Comparison of ENCODE assay signal across 28 mouse cellular contexts in the genomic region with DNA sequence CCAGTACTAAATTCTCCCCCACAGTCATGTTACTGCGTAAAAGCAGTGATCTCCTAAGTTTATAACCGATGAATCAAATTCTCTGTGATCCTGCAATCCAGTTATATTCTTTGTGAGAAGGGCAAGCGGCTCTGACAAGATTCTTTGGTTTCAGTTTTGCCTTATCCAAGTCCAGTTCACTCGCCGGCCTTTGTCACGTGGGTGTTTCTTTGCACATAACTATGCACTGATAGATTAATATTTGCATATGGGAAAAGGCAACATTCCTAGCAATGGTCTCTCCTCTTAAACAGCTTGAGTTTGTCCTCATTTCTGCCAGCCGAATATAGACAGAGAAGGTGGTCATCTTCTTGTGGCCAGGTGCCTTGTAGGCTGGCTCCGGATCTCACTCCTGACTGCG. TPM values are rescaled to one million over a fixed set of nuclear protein-coding genes. Genes with fewer than 3 reads are reported as not detected.
A peak's percentile ranks its signal among the peaks of the same experiment; 100 is the strongest.
DNase-seq lines count a peak whose midpoint lies in the region; ATAC-seq and TF ChIP-seq lines count a peak whose summit lies in the region.
"Had no signal": no experiment of that assay in that cellular context is flagged by ENCODE, and none has a peak within 500 bp of the region (broad histone marks: within the 10 kb centered on the region; RNA-seq: fewer than 3 reads in every experiment).

No protein-coding gene starts in this region.

- no peaks in the 10 kb centered on the region for H3K9me3 ChIP-seq in lung, postnatal 0 days (ENCODE audit: low read length)
- H3K9me3 ChIP-seq in limb, embryonic 13.5 days, result no peaks in the 10 kb centered on the region; the same call in 1 of the 2 replicates
- H3K9me3 ChIP-seq in hindbrain, embryonic 11.5 days (ENCODE audit: control insufficient read depth, low read length), result no peaks in the 10 kb centered on the region
- H3K9me3 ChIP-seq: embryonic facial prominence, embryonic 12.5 days; forebrain, embryonic 15.5 days; hindbrain, embryonic 12.5 days had no signal

- TF ChIP-seq CTCF in gastrocnemius, adult 2 months (IDR thresholded peaks at IDR 0.05), result no peak
- no peak for TF ChIP-seq CTCF in lung, postnatal 0 days (IDR thresholded peaks at IDR 0.05)
- TF ChIP-seq CTCF in cerebellum, adult 2 months (IDR thresholded peaks at IDR 0.05; ENCODE audit: borderline replicate concordance, insufficient read depth, low read depth, low read length), result no peak

- no peaks in the 10 kb centered on the region for H3K27me3 ChIP-seq in lung, postnatal 0 days (replicated peaks; ENCODE audit: insufficient read depth, low read length)
- no peaks in the 10 kb centered on the region for H3K27me3 ChIP-seq in limb, embryonic 13.5 days
- no peaks in the 10 kb centered on the region for H3K27me3 ChIP-seq in hindbrain, embryonic 11.5 days (ENCODE audit: control insufficient read depth, insufficient read depth, low read length)
- H3K27me3 ChIP-seq in cerebellum, adult 2 months (ENCODE audit: control insufficient read depth, insufficient read depth, low read length), result no peaks in the 10 kb centered on the region
- H3K27me3 ChIP-seq: embryonic facial prominence, embryonic 12.5 days; forebrain, embryonic 15.5 days; heart, embryonic 12.5 days; hindbrain, embryonic 12.5 days had no signal

- H3K4me1 ChIP-seq in lung, postnatal 0 days (ENCODE audit: insufficient read depth, low read depth, low read length), result no peaks in the 10 kb centered on the region; the same call in 1 of the 2 replicates
- peaks cover 17% of the 10 kb centered on the region for H3K4me1 ChIP-seq in limb, embryonic 13.5 days
- H3K4me1 ChIP-seq in hindbrain, embryonic 11.5 days (replicated peaks; ENCODE audit: control insufficient read depth, insufficient read depth, low read length), result no peaks in the 10 kb centered on the region
- H3K4me1 ChIP-seq in cerebellum, adult 2 months (ENCODE audit: control insufficient read depth, insufficient read depth, low read length), result no peaks in the 10 kb centered on the region
- H3K4me1 ChIP-seq: forebrain, embryonic 15.5 days; hindbrain, embryonic 12.5 days had no signal

- DNase-seq in gastrocnemius, adult 2 months, result no peak
- DNase-seq in gastrocnemius, postnatal 36 days, result no peak
- no peak for DNase-seq in lung, postnatal 0 days (ENCODE audit: low spot score)
- DNase-seq in lung, postnatal 10 days, result no peak
- DNase-seq in hindbrain, embryonic 11.5 days (ENCODE audit: low spot score), result no peak
- DNase-seq in cerebellum, adult 2 months, result no peak
- DNase-seq: adrenal gland, postnatal 14 days; B cell, adult 2 months; cerebellum, adult 11-12 months; cerebellum, postnatal 10 days; gastrocnemius, postnatal 14 days; heart, postnatal 36 days had no signal

- no peak for TF ChIP-seq POLR2A in cerebellum, adult 2 months (IDR thresholded peaks at IDR 0.05; ENCODE audit: borderline replicate concordance, insufficient read depth, low read length)

- intact Hi-C loops in gastrocnemius, adult 2 months (cut with DNase I), result no loop called here
- intact Hi-C loops in gastrocnemius, postnatal 36 days (cut with DNase I), result no loop called here

- WGBS in lung, postnatal 0 days, result 68% methylated on average over 9 of the region's 9 CpGs
- 83% methylated on average over 9 of the region's 9 CpGs for WGBS in limb, embryonic 13.5 days
- WGBS in hindbrain, embryonic 11.5 days, result 96% methylated on average over 9 of the region's 9 CpGs
- 95% methylated on average over 9 of the region's 9 CpGs for WGBS in cerebellum, adult 2 months

- no peak for TF ChIP-seq EP300 in lung, postnatal 0 days (IDR thresholded peaks at IDR 0.05)

- peak overlapping the region; percentile 39 for H3K4me3 ChIP-seq in gastrocnemius, adult 2 months
- no peak overlapping the region for H3K4me3 ChIP-seq in lung, postnatal 0 days (ENCODE audit: low read depth, low read length)
- H3K4me3 ChIP-seq in limb, embryonic 13.5 days, result no peak overlapping the region
- no peak overlapping the region for H3K4me3 ChIP-seq in hindbrain, embryonic 11.5 days (ENCODE audit: low read depth, low read length)
- no peak overlapping the region for H3K4me3 ChIP-seq in cerebellum, adult 2 months (replicated peaks; ENCODE audit: insufficient read depth, low read depth, low read length)
- H3K4me3 ChIP-seq: embryonic facial prominence, embryonic 12.5 days; forebrain, embryonic 15.5 days; heart, embryonic 12.5 days; hindbrain, embryonic 12.5 days had no signal

- H3K36me3 ChIP-seq in lung, postnatal 0 days (ENCODE audit: insufficient read depth, low read length), result no peaks in the 10 kb centered on the region
- H3K36me3 ChIP-seq in limb, embryonic 13.5 days, result no peaks in the 10 kb centered on the region
- no peaks in the 10 kb centered on the region for H3K36me3 ChIP-seq in hindbrain, embryonic 11.5 days (ENCODE audit: control insufficient read depth, insufficient read depth, low read length)
- H3K36me3 ChIP-seq: embryonic facial prominence, embryonic 12.5 days; forebrain, embryonic 15.5 days; heart, embryonic 12.5 days; hindbrain, embryonic 12.5 days had no signal

- H3K9ac ChIP-seq in lung, postnatal 0 days (replicated peaks; ENCODE audit: low read depth), result no peak overlapping the region
- no peak overlapping the region for H3K9ac ChIP-seq in limb, embryonic 13.5 days
- no peak overlapping the region for H3K9ac ChIP-seq in hindbrain, embryonic 11.5 days (ENCODE audit: low read depth, low read length)
- H3K9ac ChIP-seq: embryonic facial prominence, embryonic 12.5 days; forebrain, embryonic 15.5 days; heart, embryonic 12.5 days; hindbrain, embryonic 12.5 days had no signal

- peak overlapping the region; percentile 19; the same call in 1 of the 2 replicates for H3K4me2 ChIP-seq in lung, postnatal 0 days (replicated peaks; ENCODE audit: low read depth, low read length)
- H3K4me2 ChIP-seq in limb, embryonic 13.5 days (replicated peaks), result peak overlapping the region; percentile 20
- H3K4me2 ChIP-seq in hindbrain, embryonic 11.5 days (replicated peaks; ENCODE audit: low read depth, low read length), result no peak overlapping the region
- H3K4me2 ChIP-seq: embryonic facial prominence, embryonic 12.5 days; forebrain, embryonic 15.5 days; heart, embryonic 12.5 days; hindbrain, embryonic 12.5 days had no signal

- ATAC-seq in lung, postnatal 0 days, result no peak
- ATAC-seq in limb, embryonic 13.5 days (ENCODE audit: low FRiP score, low read depth), result no peak
- ATAC-seq in hindbrain, embryonic 11.5 days (ENCODE audit: low FRiP score), result no peak
- ATAC-seq: activated CD4-positive, CD25-positive, alpha-beta regulatory T cell, adult 4 months; CD4-positive, CD25-positive, alpha-beta regulatory T cell, adult 4 months; forebrain, embryonic 15.5 days; hindbrain, embryonic 16.5 days; Patski had no signal

- H3K27ac ChIP-seq in gastrocnemius, adult 2 months, result no peak overlapping the region
- H3K27ac ChIP-seq in lung, postnatal 0 days (ENCODE audit: low read length), result no peak overlapping the region
- peak overlapping the region; percentile 48; the same call in 1 of the 2 replicates for H3K27ac ChIP-seq in limb, embryonic 13.5 days
- H3K27ac ChIP-seq in hindbrain, embryonic 11.5 days (ENCODE audit: low read depth, low read length), result no peak overlapping the region
- no peak overlapping the region for H3K27ac ChIP-seq in cerebellum, adult 2 months (ENCODE audit: insufficient read depth, low read length)
- H3K27ac ChIP-seq: embryonic facial prominence, embryonic 12.5 days; forebrain, embryonic 15.5 days; hindbrain, embryonic 12.5 days had no signal

RNA-seq across cellular contexts. Expression of gene Hist1h2ba, which starts 3.5 kb away (rescaled TPM):
- not detected for total RNA-seq in gastrocnemius, adult 2 months (2021)
- total RNA-seq in gastrocnemius, postnatal 36 days (2021), result not detected
- polyA plus RNA-seq in lung, postnatal 0 days (2015; fragmentation: Nextera tagmentation; extraction: Ambion mirVana), result not detected in 2 replicates
- not detected in 2 replicates for polyA plus RNA-seq in limb, embryonic 13.5 days (2015; fragmentation: Nextera tagmentation; extraction: Ambion mirVana)
- polyA plus RNA-seq in hindbrain, embryonic 11.5 days (2014; fragmentation: Nextera tagmentation; extraction: Ambion mirVana), result not detected in 2 replicates
- polyA plus RNA-seq in cerebellum, adult 2 months (2012; rRNA removed), result not detected in 2 replicates
- total RNA-seq: adrenal gland, adult 18-20 months; adrenal gland, postnatal 14 days; common myeloid progenitor, adult 5-6 weeks; gastrocnemius, postnatal 14 days; granulocyte monocyte progenitor cell, adult 5-6 weeks; heart, adult 8-10 months; heart, postnatal 36 days; MEL had no signal
- polyA plus RNA-seq: activated CD4-positive, CD25-positive, alpha-beta regulatory T cell, adult 4 months; CD4-positive, CD25-positive, alpha-beta regulatory T cell, adult 4 months; embryonic facial prominence, embryonic 12.5 days; forebrain, embryonic 11.5 days; forebrain, embryonic 15.5 days; heart, embryonic 12.5 days; heart, embryonic 16.5 days; hindbrain, embryonic 12.5 days; hindbrain, embryonic 16.5 days; Patski had no signal

RNA-seq across cellular contexts. Expression of gene Hist1h2aa, which starts 3.8 kb away (rescaled TPM):
- total RNA-seq in gastrocnemius, adult 2 months (2021), result not detected
- not detected for total RNA-seq in gastrocnemius, postnatal 36 days (2021)
- not detected in 2 replicates for polyA plus RNA-seq in lung, postnatal 0 days (2015; fragmentation: Nextera tagmentation; extraction: Ambion mirVana)
- polyA plus RNA-seq in limb, embryonic 13.5 days (2015; fragmentation: Nextera tagmentation; extraction: Ambion mirVana), result not detected in 2 replicates
- not detected in 2 replicates for polyA plus RNA-seq in hindbrain, embryonic 11.5 days (2014; fragmentation: Nextera tagmentation; extraction: Ambion mirVana)
- not detected in 2 replicates for polyA plus RNA-seq in cerebellum, adult 2 months (2012; rRNA removed)
- total RNA-seq: adrenal gland, adult 18-20 months; adrenal gland, postnatal 14 days; common myeloid progenitor, adult 5-6 weeks; gastrocnemius, postnatal 14 days; granulocyte monocyte progenitor cell, adult 5-6 weeks; heart, adult 8-10 months; heart, postnatal 36 days; MEL had no signal
- polyA plus RNA-seq: activated CD4-positive, CD25-positive, alpha-beta regulatory T cell, adult 4 months; CD4-positive, CD25-positive, alpha-beta regulatory T cell, adult 4 months; embryonic facial prominence, embryonic 12.5 days; forebrain, embryonic 11.5 days; forebrain, embryonic 15.5 days; heart, embryonic 12.5 days; heart, embryonic 16.5 days; hindbrain, embryonic 12.5 days; hindbrain, embryonic 16.5 days; Patski had no signal

RNA-seq across cellular contexts. Expression of gene Slc17a4, which starts 15.7 kb away (rescaled TPM):
- not detected for total RNA-seq in gastrocnemius, adult 2 months (2021)
- total RNA-seq in gastrocnemius, postnatal 36 days (2021), result not detected
- not detected in 2 replicates for polyA plus RNA-seq in lung, postnatal 0 days (2015; fragmentation: Nextera tagmentation; extraction: Ambion mirVana)
- polyA plus RNA-seq in limb, embryonic 13.5 days (2015; fragmentation: Nextera tagmentation; extraction: Ambion mirVana), result 0.06 TPM in 1 of 2 replicates, not detected in the other
- not detected in 2 replicates for polyA plus RNA-seq in hindbrain, embryonic 11.5 days (2014; fragmentation: Nextera tagmentation; extraction: Ambion mirVana)
- not detected in 2 replicates for polyA plus RNA-seq in cerebellum, adult 2 months (2012; rRNA removed)
- total RNA-seq: gastrocnemius, postnatal 14 days; granulocyte monocyte progenitor cell, adult 5-6 weeks; heart, adult 8-10 months; heart, postnatal 36 days; MEL had no signal
- polyA plus RNA-seq: activated CD4-positive, CD25-positive, alpha-beta regulatory T cell, adult 4 months; CD4-positive, CD25-positive, alpha-beta regulatory T cell, adult 4 months; embryonic facial prominence, embryonic 12.5 days; forebrain, embryonic 11.5 days; forebrain, embryonic 15.5 days; heart, embryonic 12.5 days; hindbrain, embryonic 16.5 days had no signal
